Mouse (Mus musculus) heart, adult 2 months (tissue): ENCODE measurements at regions not wholly inside any gene's neighbourhood (a gene's known extent, or its start where the extent isn't known, plus 50 kb on each side); places are given as distances from the start of the nearest gene placed in this dataset.

Experiments
- DNase-seq, 2 experiments: peaks; one replicate each; pipeline ENCODE4 v3.0.0; 2021
- H3K27ac ChIP-seq: fragments of 200-600 bp; 2 replicates; pipeline ENCODE4 v1.8.1; 2022
- H3K27me3 ChIP-seq: fragments of 200-500 bp; 2 replicates; pipeline ENCODE4 v1.6.1; 2012; ENCODE audit warnings: mild to moderate bottlenecking, low read length, inconsistent platforms, mixed read lengths; ENCODE audit not compliant: control insufficient read depth, insufficient read depth
- H3K36me3 ChIP-seq: fragments of 200-500 bp; 2 replicates; pipeline ENCODE4 v1.6.1; 2012; ENCODE audit warnings: low read length, inconsistent platforms; ENCODE audit not compliant: control insufficient read depth, insufficient read depth
- H3K4me1 ChIP-seq: fragments of 200-500 bp; 2 replicates; pipeline ENCODE4 v1.6.1; 2011; ENCODE audit warnings: low read length; ENCODE audit not compliant: control insufficient read depth, insufficient read depth
- H3K4me3 ChIP-seq: fragments of 200-600 bp; 2 replicates; pipeline ENCODE4 v1.8.1; 2022
- H3K79me2 ChIP-seq: fragments of 200-500 bp; replicated peaks from 2 replicates; pipeline ENCODE4 v1.6.1; 2012; ENCODE audit warnings: mild to moderate bottlenecking, inconsistent platforms, low read length, moderate library complexity, mixed read lengths; ENCODE audit not compliant: control insufficient read depth, insufficient read depth
- H3K9ac ChIP-seq: fragments of 200-500 bp; 2 replicates; pipeline ENCODE4 v1.6.1; 2012; ENCODE audit warnings: low read depth, mild to moderate bottlenecking, control low read depth, inconsistent platforms, low read length, mixed read lengths
- CTCF ChIP-seq: fragments of 200-600 bp; IDR thresholded peaks from 2 replicates; pipeline ENCODE4 v1.8.1; 2022; ENCODE audit warnings: antibody characterized with exemption, mild to moderate bottlenecking, moderate library complexity
- EP300 ChIP-seq: fragments of 200-500 bp; IDR thresholded peaks from 2 replicates; pipeline ENCODE4 v1.6.1; 2011; ENCODE audit warnings: low read depth, low read length, control low read depth; ENCODE audit not compliant: insufficient read depth
- POLR2A ChIP-seq: fragments of 200-500 bp; IDR thresholded peaks from 2 replicates; pipeline ENCODE4 v1.6.1; 2011; ENCODE audit warnings: mild to moderate bottlenecking, low read depth, low read length, control low read depth; ENCODE audit not compliant: insufficient read depth
- WGBS: fragments of 180-500 bp; shearing (Covaris S2); methylation state at CpG from one replicate; pipeline ENCODE4 v1.1.7; 2018; 5-methylcytosine and 5-hydroxymethylcytosine counted together
- intact Hi-C: fragments of 180-260 bp; cut with DNase I; formaldehyde crosslinking; loops from one replicate; pipeline ENCODE4 v1.15.1; 2025

GRCm38 (mm10) chr2:71685239-71685638 lies 60.2 kb upstream of the Itga6 start:
- Histone ChIP-seq H3K4me1 (peaks cover under 1% of the 10 kb centered on the region), H3K27me3 (no peaks in the 10 kb centered on the region), H3K79me2 (no peaks in the 10 kb centered on the region), H3K36me3 (no peaks in the 10 kb centered on the region; the same call in 1 of the 2 replicates), H3K27ac (no peak overlapping the region), H3K4me3 (no peak overlapping the region), H3K9ac (no peak overlapping the region)
- WGBS: 30% methylated on average over 7 of the region's 7 CpGs
- intact Hi-C loops: no loop called here
- TF ChIP-seq EP300 (no peak), CTCF (no peak), POLR2A (no peak)
- no peak for DNase-seq

DNA sequence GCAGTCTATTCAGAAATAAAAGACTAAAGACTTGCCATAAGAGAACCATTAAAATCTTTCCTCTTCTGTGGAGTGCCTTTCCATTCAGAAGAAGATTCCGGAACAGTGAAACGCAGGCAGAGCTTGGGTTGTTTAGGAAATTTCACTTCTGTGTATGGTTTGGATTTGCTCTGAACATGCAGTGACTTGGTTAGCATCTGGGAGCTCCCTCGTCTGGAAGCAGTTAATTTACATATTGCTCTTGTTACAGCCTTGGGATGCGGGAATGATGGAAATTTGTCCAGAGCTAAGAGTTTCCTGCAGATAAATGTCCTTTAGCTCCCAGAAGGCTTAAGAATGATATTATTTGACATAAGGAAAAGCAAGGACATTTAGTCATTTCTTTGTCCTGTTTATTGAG lies 56.4 kb upstream of the Itga6 start:
- WGBS: 82% methylated on average over 4 of the region's 4 CpGs
- intact Hi-C loops: no loop called here
- H3K27ac ChIP-seq: no peak overlapping the region

GRCm38 (mm10) chr2:71690277-71691161 lies 54.9 kb upstream of the Itga6 start:
- H3K4me1 ChIP-seq: peaks cover 8% of the 10 kb centered on the region
- no peak overlapping the region for H3K4me3 ChIP-seq
- DNase-seq: peak; percentile 72 to 78
- no peak for TF ChIP-seq POLR2A
- TF ChIP-seq EP300: peak; percentile 62
- no peak overlapping the region for H3K9ac ChIP-seq
- H3K36me3 ChIP-seq: no peaks in the 10 kb centered on the region
- H3K27me3 ChIP-seq: no peaks in the 10 kb centered on the region
- H3K27ac ChIP-seq: peak overlapping the region; percentile 69
- intact Hi-C loops: loop anchor here (2.0 kb wide), 1 partner anchor 18 kb away; no protein-coding TSS in a partner anchor
- WGBS: 31% methylated on average over 27 of the region's 27 CpGs
- H3K79me2 ChIP-seq: no peaks in the 10 kb centered on the region

More for the DNA sequence above, 56.4 kb upstream of the Itga6 start:
- DNase-seq: no peak
- Histone ChIP-seq H3K36me3 (no peaks in the 10 kb centered on the region), H3K27me3 (no peaks in the 10 kb centered on the region), H3K4me1 (peaks cover 6% of the 10 kb centered on the region), H3K9ac (no peak overlapping the region), H3K4me3 (no peak overlapping the region), H3K79me2 (no peaks in the 10 kb centered on the region)
- TF ChIP-seq EP300 (no peak), CTCF (no peak), POLR2A (no peak)

DNA sequence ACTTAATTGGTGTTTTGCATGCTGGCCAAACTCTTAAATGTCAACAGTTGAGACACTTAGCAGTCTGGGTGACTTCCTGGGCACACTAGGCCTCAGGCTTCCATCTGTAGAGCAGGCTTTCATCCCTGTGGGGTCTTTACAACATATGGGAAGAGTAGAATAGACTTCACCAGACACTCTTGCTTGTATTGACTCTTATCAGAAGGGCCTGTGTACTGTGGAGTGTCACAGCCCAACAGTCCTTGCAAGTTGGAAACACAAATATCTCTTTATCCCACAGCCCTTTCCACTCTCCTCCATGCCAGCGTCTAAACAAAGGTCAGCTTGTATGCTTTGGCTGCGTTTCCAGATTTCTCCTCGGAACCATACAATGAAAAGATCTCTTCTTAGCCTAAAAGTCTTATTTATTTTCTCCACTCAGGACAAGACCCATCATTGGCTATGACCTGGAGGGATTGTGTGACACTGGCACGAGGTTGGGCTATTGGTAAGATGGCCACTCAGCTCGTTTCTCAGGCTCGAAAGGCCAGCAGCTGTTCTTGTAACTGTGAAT lies 50.6 kb upstream of the Itga6 start:
- peaks cover 19% of the 10 kb centered on the region for H3K4me1 ChIP-seq
- H3K4me3 ChIP-seq: no peak overlapping the region
- H3K27ac ChIP-seq: no peak overlapping the region
- H3K27me3 ChIP-seq: no peaks in the 10 kb centered on the region
- TF ChIP-seq POLR2A (no peak), CTCF (no peak), EP300 (no peak)
- H3K36me3 ChIP-seq: peaks cover 3% of the 10 kb centered on the region; the same call in 1 of the 2 replicates
- 62% methylated on average over 6 of the region's 6 CpGs for WGBS
- intact Hi-C loops: no loop called here
- no peak for DNase-seq
- no peaks in the 10 kb centered on the region for H3K79me2 ChIP-seq
- no peak overlapping the region for H3K9ac ChIP-seq
